Mouse (Mus musculus): ENCODE data around the gene Vamp8.

DNA sequence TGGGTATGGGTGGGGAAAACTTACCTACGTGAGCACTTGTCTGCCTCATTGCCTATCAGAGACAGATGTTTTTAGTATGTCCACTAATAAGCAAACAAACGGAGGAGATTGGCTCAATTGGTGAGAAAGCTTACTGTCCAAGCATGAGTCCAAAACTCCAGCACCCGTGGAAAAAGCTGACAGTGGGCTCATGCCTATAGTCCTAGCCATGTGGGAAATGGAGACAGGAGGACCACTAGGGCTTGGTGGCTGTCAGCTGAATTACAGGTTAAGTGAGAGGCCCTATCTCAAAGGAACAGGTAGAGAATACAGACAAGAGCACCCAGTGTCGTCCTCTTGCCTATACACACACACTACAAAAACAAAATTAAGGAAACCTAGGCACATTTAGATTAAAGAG lies 44.2 kb downstream of the Vamp8 start:
- TF ChIP-seq CTCF (IDR thresholded peaks at IDR 0.05; ENCODE audit: borderline replicate concordance, insufficient read depth, low read depth, low read length) = no peak
- no peak for TF ChIP-seq POLR2A (IDR thresholded peaks at IDR 0.05; ENCODE audit: borderline replicate concordance, insufficient read depth, low read length)
